Mouse (Mus musculus) thymus, adult 2 months (tissue): Measurements from ENCODE around the gene Prss12.

Experiments
- CTCF ChIP-seq: fragments of 200-500 bp; IDR thresholded peaks from 2 replicates; pipeline ENCODE4 v1.5.1; 2012; ENCODE audit warnings: mild to moderate bottlenecking, control low read depth, low read length, moderate library complexity, borderline replicate concordance; ENCODE audit not compliant: control insufficient read depth, poor library complexity, insufficient read depth; ENCODE audit errors: extremely low read depth
- POLR2A ChIP-seq: fragments of 200-500 bp; IDR thresholded peaks from 2 replicates; pipeline ENCODE4 v1.6.1; 2012; ENCODE audit warnings: mild to moderate bottlenecking, low read length, control low read depth, moderate library complexity; ENCODE audit not compliant: control insufficient read depth, poor library complexity, insufficient read depth; ENCODE audit errors: extremely low read depth

GRCm38 (mm10) chr3:123507663-123508055, 60.9 kb downstream of the Prss12 start:
- TF ChIP-seq POLR2A (no peak), CTCF (no peak)
